Mouse (Mus musculus) liver, postnatal 0 days (tissue): ENCODE data around the gene Cfap97d2. TPM values are rescaled to one million over a fixed set of nuclear protein-coding genes. Genes with fewer than 3 reads are reported as not detected.
A peak's percentile ranks its signal among the peaks of the same experiment; 100 is the strongest.

Experiments
- ATAC-seq: fragments of 200-750 bp; cut with Nextera tagmentation; 2 replicates; pipeline ENCODE4 v1.8.0; 2017; ENCODE audit warnings: mild to moderate bottlenecking, moderate library complexity
- DNase-seq: peaks from one replicate; pipeline ENCODE4 v3.0.0-alpha.2; 2016
- H3K27ac ChIP-seq: fragments of 300-500 bp; sonication (generic); 2 replicates; pipeline ENCODE4 v1.5.1; 2014; ENCODE audit warnings: antibody characterized with exemption, moderate library complexity, mild to moderate bottlenecking, low read depth
- H3K27me3 ChIP-seq: fragments of 300-500 bp; sonication (generic); 2 replicates; pipeline ENCODE4 v1.6.1; 2014; ENCODE audit warnings: low read length, control low read depth, mixed read lengths; ENCODE audit not compliant: insufficient read depth
- H3K36me3 ChIP-seq: fragments of 300-500 bp; sonication (generic); replicated peaks from 2 replicates; pipeline ENCODE4 v1.6.1; 2014; ENCODE audit warnings: mild to moderate bottlenecking, control low read depth, low read length, moderate library complexity, mixed read lengths; ENCODE audit not compliant: insufficient read depth
- H3K4me1 ChIP-seq: fragments of 300-500 bp; sonication (generic); 2 replicates; pipeline ENCODE4 v1.6.1; 2014; ENCODE audit warnings: antibody characterized with exemption, mild to moderate bottlenecking, control low read depth; ENCODE audit not compliant: insufficient read depth
- H3K4me2 ChIP-seq: fragments of 300-500 bp; sonication (generic); 2 replicates; pipeline ENCODE4 v1.6.1; 2014; ENCODE audit warnings: low read depth, mild to moderate bottlenecking, low read length, moderate library complexity, mixed read lengths
- H3K4me3 ChIP-seq: fragments of 300-500 bp; sonication (generic); 2 replicates; pipeline ENCODE4 v1.5.1; 2014; ENCODE audit warnings: low read depth, low read length
- H3K9ac ChIP-seq: fragments of 300-500 bp; sonication (generic); replicated peaks from 2 replicates; pipeline ENCODE4 v1.6.1; 2014; ENCODE audit warnings: mild to moderate bottlenecking, moderate library complexity
- H3K9me3 ChIP-seq: fragments of 300-500 bp; sonication (generic); 2 replicates; pipeline ENCODE4 v1.6.1; 2016; ENCODE audit warnings: mild to moderate bottlenecking, control low read depth, low read length, mixed read lengths
- CTCF ChIP-seq: sonication (generic); IDR thresholded peaks from 2 replicates; pipeline ENCODE4 v1.5.1; 2016; ENCODE audit warnings: antibody characterized with exemption, low read depth
- EP300 ChIP-seq: IDR thresholded peaks from 2 replicates; pipeline ENCODE4 v1.6.1; 2016; ENCODE audit warnings: antibody characterized with exemption, low read depth, mild to moderate bottlenecking
- whole genome bisulfite sequencing: fragments of 180-500 bp; shearing (Covaris S2); extraction: QIAGEN DNeasy Blood & Tissue Kit; methylation state at CpG from one replicate; pipeline ENCODE4 v1.1.7; 2014; ENCODE audit not compliant: insufficient replicate concordance; 5-methylcytosine and 5-hydroxymethylcytosine counted together
- polyA plus RNA-seq: library from polyadenylated mRNA; unstranded; fragments of >200 nt; fragmentation: Nextera tagmentation; extraction: Ambion mirVana; gene quantifications from 2 replicates; pipeline ENCODE4 v1.2.1, GENCODE M21; 2015

Gene Cfap97d2
- polyA plus RNA-seq, 1 experiment from 2014 or later, result not detected

- DNase-seq (no peak), ATAC-seq (no peak)
- Histone ChIP-seq H3K4me1 (no peaks in the 10 kb centered on the region), H3K4me2 (no peak overlapping the region), H3K36me3 (no peaks in the 10 kb centered on the region), H3K4me3 (no peak overlapping the region), H3K27me3 (no peaks in the 10 kb centered on the region), H3K9me3 (no peaks in the 10 kb centered on the region), H3K9ac (no peak overlapping the region), H3K27ac (no peak overlapping the region)
- TF ChIP-seq CTCF (no peak), EP300 (no peak)
- WGBS, result 28% methylated on average over 3 of the region's 3 CpGs
These were observed 41.9 kb downstream of the Cfap97d2 start for GRCm38 (mm10) chr8:13747626-13748025.

GRCm38 (mm10) chr8:13753680-13754079 is 48.0 kb downstream of the Cfap97d2 start:
- H3K27ac ChIP-seq, result no peak overlapping the region
- H3K9me3 ChIP-seq, result no peaks in the 10 kb centered on the region
- no peak overlapping the region for H3K4me2 ChIP-seq
- no peak overlapping the region for H3K4me3 ChIP-seq
- ATAC-seq (no peak), DNase-seq (peak; percentile 84)
- peak; percentile 89 for TF ChIP-seq CTCF
- TF ChIP-seq EP300, result no peak
- H3K27me3 ChIP-seq, result no peaks in the 10 kb centered on the region
- peaks cover 11% of the 10 kb centered on the region for H3K4me1 ChIP-seq
- WGBS, result 20% methylated on average over 2 of the region's 2 CpGs
- no peak overlapping the region for H3K9ac ChIP-seq
- H3K36me3 ChIP-seq, result no peaks in the 10 kb centered on the region

- DNase-seq (no peak), ATAC-seq (no peak)
- TF ChIP-seq EP300 (no peak), CTCF (no peak)
- Histone ChIP-seq H3K9ac (no peak overlapping the region), H3K36me3 (peaks cover 7% of the 10 kb centered on the region), H3K9me3 (no peaks in the 10 kb centered on the region), H3K4me3 (no peak overlapping the region), H3K4me2 (no peak overlapping the region), H3K27me3 (no peaks in the 10 kb centered on the region), H3K4me1 (peaks cover 18% of the 10 kb centered on the region), H3K27ac (no peak overlapping the region)
- WGBS, result 74% methylated on average over 7 of the region's 7 CpGs
These were observed 50.8 kb downstream of the Cfap97d2 start for GRCm38 (mm10) chr8:13756480-13756879.

- Histone ChIP-seq H3K4me2 (peak within 1 kb of the TSS; percentile 85), H3K27ac (peak within 1 kb of the TSS; percentile 95), H3K9me3 (no peaks in the 10 kb centered on the region), H3K36me3 (peaks cover 13% of the 10 kb centered on the region), H3K9ac (peak within 1 kb of the TSS; percentile 98), H3K4me3 (peak within 1 kb of the TSS; percentile 100), H3K27me3 (no peaks in the 10 kb centered on the region), H3K4me1 (peaks cover 18% of the 10 kb centered on the region)
- no peak for TF ChIP-seq CTCF
- no peak for TF ChIP-seq EP300
- peak; percentile 96 for ATAC-seq
- 11% methylated on average over 29 of the region's 40 CpGs for WGBS
- peak; percentile 92 for DNase-seq
These were observed 51.5 kb downstream of the Cfap97d2 start, which contains the start of gene Cdc16 for GRCm38 (mm10) chr8:13756982-13757804. Gene Cdc16 (plus strand): TSS chr8:13757676.

- Histone ChIP-seq H3K9me3 (no peaks in the 10 kb centered on the region), H3K27me3 (no peaks in the 10 kb centered on the region), H3K4me1 (peaks cover 18% of the 10 kb centered on the region), H3K27ac (peak overlapping the region; percentile 95), H3K36me3 (peaks cover 22% of the 10 kb centered on the region), H3K4me2 (peak overlapping the region; percentile 85), H3K4me3 (peak overlapping the region; percentile 100), H3K9ac (peak overlapping the region; percentile 98)
- WGBS, result 1% methylated on average over 35 of the region's 38 CpGs
- TF ChIP-seq EP300 (no peak), CTCF (peak; percentile 85)
- DNase-seq, result peak; percentile 67
- peak; percentile 72 for ATAC-seq
These were observed 52.4 kb downstream of the Cfap97d2 start for GRCm38 (mm10) chr8:13757805-13758727.

GRCm38 (mm10) chr8:13769206-13769605 is 63.5 kb downstream of the Cfap97d2 start:
- ATAC-seq, result no peak
- no peak for DNase-seq
- TF ChIP-seq CTCF (no peak), EP300 (no peak)

More at GRCm38 (mm10) chr8:13769206-13769605, 63.5 kb downstream of the Cfap97d2 start:
- no peak overlapping the region for H3K4me3 ChIP-seq
- H3K9me3 ChIP-seq, result no peaks in the 10 kb centered on the region
- H3K27ac ChIP-seq, result no peak overlapping the region
- peaks cover 84% of the 10 kb centered on the region for H3K36me3 ChIP-seq
- no peaks in the 10 kb centered on the region for H3K4me1 ChIP-seq
- no peak overlapping the region for H3K9ac ChIP-seq
- no peaks in the 10 kb centered on the region for H3K27me3 ChIP-seq
- H3K4me2 ChIP-seq, result no peak overlapping the region
- WGBS, result 84% methylated on average over 11 of the region's 11 CpGs
